Mouse (Mus musculus): Measurements from ENCODE around the gene Ttll13.

The Ttll13 gene

GRCm38 (mm10) chr7:80246148-80246721, at the start of gene Ttll13:
Gene Ttll13 (plus strand): TSS chr7:80246376.
- in situ Hi-C loops (cut with MboI; ENCODE audit: unreplicated experiment in 2 of 2) = no loop called here

- in situ Hi-C loops (cut with MboI; ENCODE audit: unreplicated experiment in 2 of 2) = loop anchor here in 1 of 2 experiments (5.0 kb wide), 1 partner anchor 55 kb away; no protein-coding TSS in a partner anchor
These were observed 48.8 kb upstream of the Ttll13 start for GRCm38 (mm10) chr7:80197371-80197770.

- in situ Hi-C loops (cut with MboI; ENCODE audit: unreplicated experiment in 2 of 2) = loop anchor here in 1 of 2 experiments (5.0 kb wide), 1 partner anchor 56 kb away; no protein-coding TSS in a partner anchor
These were observed 48.0 kb upstream of the Ttll13 start for GRCm38 (mm10) chr7:80197941-80198778.

GRCm38 (mm10) chr7:80198863-80199262, 47.3 kb upstream of the Ttll13 start:
- in situ Hi-C loops (cut with MboI; ENCODE audit: unreplicated experiment in 2 of 2) = loop anchor here in 1 of 2 experiments (5.0 kb wide), 1 partner anchor 57 kb away; no protein-coding TSS in a partner anchor

- in situ Hi-C loops (cut with MboI; ENCODE audit: unreplicated experiment in 2 of 2) = loop anchor here in 1 of 2 experiments (5.0 kb wide), 1 partner anchor 57 kb away; no protein-coding TSS in a partner anchor
These were observed 46.9 kb upstream of the Ttll13 start for GRCm38 (mm10) chr7:80199286-80199685.

- in situ Hi-C loops (cut with MboI; ENCODE audit: unreplicated experiment in 2 of 2) = loop anchor here in 1 of 2 experiments (5.0 kb wide), 1 partner anchor 58 kb away; no protein-coding TSS in a partner anchor
These were observed 46.2 kb upstream of the Ttll13 start for GRCm38 (mm10) chr7:80199851-80200587.

- in situ Hi-C loops (cut with MboI; ENCODE audit: unreplicated experiment in 2 of 2) = no loop called here
These were observed 45.6 kb upstream of the Ttll13 start for GRCm38 (mm10) chr7:80200588-80200945.

- in situ Hi-C loops (cut with MboI; ENCODE audit: unreplicated experiment in 2 of 2) = no loop called here
These were observed 45.1 kb upstream of the Ttll13 start for GRCm38 (mm10) chr7:80200963-80201539.

GRCm38 (mm10) chr7:80201888-80202540, 44.2 kb upstream of the Ttll13 start:
- in situ Hi-C loops (cut with MboI; ENCODE audit: unreplicated experiment in 2 of 2) = no loop called here

GRCm38 (mm10) chr7:80202961-80203360, 43.2 kb upstream of the Ttll13 start:
- in situ Hi-C loops (cut with MboI; ENCODE audit: unreplicated experiment in 2 of 2) = no loop called here

- in situ Hi-C loops (cut with MboI; ENCODE audit: unreplicated experiment in 2 of 2) = no loop called here
These were observed 42.5 kb upstream of the Ttll13 start for GRCm38 (mm10) chr7:80203638-80204096.

GRCm38 (mm10) chr7:80204362-80204761, 41.8 kb upstream of the Ttll13 start:
- in situ Hi-C loops (cut with MboI; ENCODE audit: unreplicated experiment in 2 of 2) = no loop called here

GRCm38 (mm10) chr7:80204961-80205360, 41.2 kb upstream of the Ttll13 start:
- in situ Hi-C loops (cut with MboI; ENCODE audit: unreplicated experiment in 2 of 2) = no loop called here

- in situ Hi-C loops (cut with MboI; ENCODE audit: unreplicated experiment in 2 of 2) = no loop called here
These were observed 40.2 kb upstream of the Ttll13 start for GRCm38 (mm10) chr7:80205705-80206589.

GRCm38 (mm10) chr7:80207314-80207731, 38.9 kb upstream of the Ttll13 start:
- in situ Hi-C loops (cut with MboI; ENCODE audit: unreplicated experiment in 2 of 2) = no loop called here

GRCm38 (mm10) chr7:80208026-80208642, 38.0 kb upstream of the Ttll13 start:
- in situ Hi-C loops (cut with MboI; ENCODE audit: unreplicated experiment in 2 of 2) = no loop called here

GRCm38 (mm10) chr7:80208738-80209430, 37.3 kb upstream of the Ttll13 start:
- in situ Hi-C loops (cut with MboI; ENCODE audit: unreplicated experiment in 2 of 2) = no loop called here

GRCm38 (mm10) chr7:80209669-80210068, 36.5 kb upstream of the Ttll13 start:
- in situ Hi-C loops (cut with MboI; ENCODE audit: unreplicated experiment in 2 of 2) = loop anchor here in 1 of 2 experiments (5.0 to 10.0 kb wide), 2 partner anchors 67 to 195 kb away; no protein-coding TSS in a partner anchor
